Mouse (Mus musculus) adrenal gland, adult (tissue): ENCODE measurements around the gene Drd3.

ENCODE experiments used
- DNase-seq, 2 experiments: peaks; one replicate each; pipeline ENCODE4 v3.0.0; 2022 to 2023; ENCODE audit warnings: low spot score in 1 of 2; ENCODE audit not compliant: inconsistent age in 2 of 2

Drd3 gene

GRCm38 (mm10) chr16:43753751-43754150 is at the start of gene Drd3:
Gene Drd3, plus strand, starts transcription at chr16:43754026.
- DNase-seq: peak in 1 of 2 experiments; percentile 35

GRCm38 (mm10) chr16:43708335-43709061 is 45.3 kb upstream of the Drd3 start:
- DNase-seq: no peak

- no peak for DNase-seq
Measured at GRCm38 (mm10) chr16:43709062-43709413, 44.8 kb upstream of the Drd3 start.

- DNase-seq: no peak
Measured at GRCm38 (mm10) chr16:43709432-43710133, 44.2 kb upstream of the Drd3 start.

GRCm38 (mm10) chr16:43710134-43710475 is 43.7 kb upstream of the Drd3 start:
- no peak for DNase-seq

- no peak for DNase-seq
Measured at GRCm38 (mm10) chr16:43710651-43711050, 43.2 kb upstream of the Drd3 start.

GRCm38 (mm10) chr16:43711361-43711760 is 42.5 kb upstream of the Drd3 start:
- DNase-seq: no peak

- no peak for DNase-seq
Measured at GRCm38 (mm10) chr16:43724444-43724843, 29.4 kb upstream of the Drd3 start.

GRCm38 (mm10) chr16:43729506-43730221 is 24.2 kb upstream of the Drd3 start:
- DNase-seq: no peak

- DNase-seq: no peak
Measured at GRCm38 (mm10) chr16:43730281-43730680, 23.5 kb upstream of the Drd3 start.

GRCm38 (mm10) chr16:43732496-43732895 is 21.3 kb upstream of the Drd3 start:
- no peak for DNase-seq

- DNase-seq: no peak
Measured at GRCm38 (mm10) chr16:43732900-43733299, 20.9 kb upstream of the Drd3 start.

GRCm38 (mm10) chr16:43737933-43738332 is 15.9 kb upstream of the Drd3 start:
- no peak for DNase-seq

GRCm38 (mm10) chr16:43740936-43741335 is 12.9 kb upstream of the Drd3 start:
- DNase-seq: no peak

GRCm38 (mm10) chr16:43748424-43748823 is 5.4 kb upstream of the Drd3 start:
- no peak for DNase-seq

- no peak for DNase-seq
Measured at GRCm38 (mm10) chr16:43752900-43753299, 926 bp upstream of the Drd3 start.

- no peak for DNase-seq
Measured at GRCm38 (mm10) chr16:43772358-43772757, 18.5 kb downstream of the Drd3 start.

- DNase-seq: no peak
Measured at GRCm38 (mm10) chr16:43772766-43773165, 18.9 kb downstream of the Drd3 start.

GRCm38 (mm10) chr16:43773506-43773905 is 19.7 kb downstream of the Drd3 start:
- DNase-seq: no peak

- no peak for DNase-seq
Measured at GRCm38 (mm10) chr16:43776886-43777285, 23.1 kb downstream of the Drd3 start.

GRCm38 (mm10) chr16:43799541-43799940 is 45.7 kb downstream of the Drd3 start:
- no peak for DNase-seq

GRCm38 (mm10) chr16:43800119-43800721 is 46.4 kb downstream of the Drd3 start:
- DNase-seq: no peak
